8 mouse cellular contexts compared by ENCODE assay signal in the genomic region with DNA sequence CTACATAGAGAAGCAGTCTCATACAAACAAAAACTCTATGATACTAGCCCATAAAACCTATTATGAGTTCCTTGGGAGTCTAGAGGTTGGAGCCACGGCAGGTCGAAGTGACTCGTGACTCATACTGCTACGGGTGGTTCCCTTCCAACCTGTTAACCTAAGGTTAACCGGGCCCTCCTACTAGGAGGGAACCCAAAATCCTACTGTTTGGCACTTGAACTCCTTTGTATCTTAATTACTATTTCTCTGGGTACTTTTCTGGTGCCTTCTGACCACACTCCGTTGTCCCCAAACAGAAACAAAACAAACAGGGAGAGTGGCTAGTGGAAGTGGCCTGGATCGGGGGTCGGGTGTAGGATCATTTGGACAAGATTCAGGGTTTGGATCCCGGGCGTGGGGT. TPM values are rescaled to one million over a fixed set of nuclear protein-coding genes. Genes with fewer than 3 reads are reported as not detected.
DNase-seq lines count a peak whose midpoint lies in the region; ATAC-seq and TF ChIP-seq lines count a peak whose summit lies in the region.

No protein-coding gene starts in this region.

- DNase-seq in heart, adult 8-10 months (ENCODE audit: low spot score) = no peak
- DNase-seq in CH12.LX (ENCODE audit: extremely low read depth) = no peak
- no peak for DNase-seq in forebrain, postnatal 0 days
- no peak for DNase-seq in midbrain, embryonic 10.5 days (ENCODE audit: low spot score)
- DNase-seq in cerebellum, adult 9-11 months = no peak
- no peak for DNase-seq in cerebellum, postnatal 4 days (ENCODE audit: low spot score in 2 of 2)
- no peak for DNase-seq in thymus, postnatal 4 days

- no peak for TF ChIP-seq RAD21 in CH12.LX (IDR thresholded peaks at IDR 0.05; ENCODE audit: low read depth, low read length)

- TF ChIP-seq CTCF in CH12.LX (conservative IDR thresholded peaks at IDR 0.05 in 1 of 2, IDR thresholded peaks at IDR 0.05 in 1 of 2; ENCODE audit: low read depth in 2 of 2, low read length in 2 of 2) = no peak
- no peak for TF ChIP-seq CTCF in forebrain, postnatal 0 days (IDR thresholded peaks at IDR 0.05; ENCODE audit: low read depth)

- in situ Hi-C loops in CH12.LX (cut with MboI; ENCODE audit: low pct_ligation_motif_present, low pct_unique_long_range_greater_than_20kb, low sequenced_read_pairs) = no loop called here

- H3K79me2 ChIP-seq in CH12.LX (replicated peaks; ENCODE audit: control insufficient read depth, extremely low read depth, insufficient read depth, poor library complexity, severe bottlenecking) = peaks cover 16% of the 10 kb centered on the region

- WGBS in heart, embryonic 14.5 days = 40% methylated on average over 10 of the region's 10 CpGs
- 58% methylated on average over 10 of the region's 10 CpGs for WGBS in forebrain, postnatal 0 days
- WGBS in midbrain, embryonic 10.5 days = 60% methylated on average over 10 of the region's 10 CpGs

- H3K36me3 ChIP-seq in heart, embryonic 14.5 days (ENCODE audit: control insufficient read depth, insufficient read depth, low read length) = peaks cover 38% of the 10 kb centered on the region
- H3K36me3 ChIP-seq in CH12.LX (replicated peaks in 1 of 2; ENCODE audit: control insufficient read depth in 1 of 2, insufficient read depth in 1 of 2, low read length in 1 of 2) = peaks cover 36 to 41% of the 10 kb centered on the region in 2 experiments
- peaks cover 30% of the 10 kb centered on the region for H3K36me3 ChIP-seq in forebrain, postnatal 0 days (ENCODE audit: insufficient read depth)
- peaks cover 35% of the 10 kb centered on the region for H3K36me3 ChIP-seq in midbrain, embryonic 10.5 days

- dilution Hi-C loops in CH12.LX (cut with MboI; ENCODE audit: extremely low pct_ligation_motif_present, extremely low pct_unique_long_range_greater_than_20kb, low sequenced_read_pairs) = no loop called here

- TF ChIP-seq POLR2A in CH12.LX (IDR thresholded peaks at IDR 0.05; ENCODE audit: low read depth, low read length) = no peak

- H3K4me1 ChIP-seq in heart, embryonic 14.5 days (ENCODE audit: control insufficient read depth in 2 of 2, insufficient read depth in 2 of 2, low read length in 2 of 2) = peaks cover 13 to 19% of the 10 kb centered on the region in 2 experiments
- H3K4me1 ChIP-seq in CH12.LX (ENCODE audit: control insufficient read depth in 1 of 2, insufficient read depth in 2 of 2) = peaks cover 0 to 17% of the 10 kb centered on the region in 2 experiments; a peak in 2 of 4 replicates
- H3K4me1 ChIP-seq in forebrain, postnatal 0 days (ENCODE audit: insufficient read depth) = peaks cover 16% of the 10 kb centered on the region; the same call in 1 of the 2 replicates
- H3K4me1 ChIP-seq in midbrain, embryonic 10.5 days = peaks cover 28% of the 10 kb centered on the region

- peak overlapping the region; percentile 82 to 91 for H3K4me3 ChIP-seq in heart, embryonic 14.5 days (ENCODE audit: control insufficient read depth in 1 of 2, insufficient read depth in 1 of 2, low read depth in 1 of 2, low read length in 2 of 2)
- peak overlapping the region; percentile 87 to 99 (median 96) for H3K4me3 ChIP-seq in CH12.LX (replicated peaks in 1 of 3; ENCODE audit: low read depth in 2 of 3, low read length in 2 of 3, poor library complexity in 1 of 3)
- H3K4me3 ChIP-seq in forebrain, postnatal 0 days (ENCODE audit: low read depth, low read length) = peak overlapping the region; percentile 96
- peak overlapping the region; percentile 99 for H3K4me3 ChIP-seq in midbrain, embryonic 10.5 days

- no peaks in the 10 kb centered on the region for H3K9me3 ChIP-seq in heart, embryonic 14.5 days (ENCODE audit: control insufficient read depth, low read length)
- H3K9me3 ChIP-seq in CH12.LX (replicated peaks; ENCODE audit: low read length) = no peaks in the 10 kb centered on the region
- no peaks in the 10 kb centered on the region for H3K9me3 ChIP-seq in forebrain, postnatal 0 days (ENCODE audit: low read length)
- H3K9me3 ChIP-seq in midbrain, embryonic 10.5 days (replicated peaks) = no peaks in the 10 kb centered on the region

- no peak overlapping the region for H3K27ac ChIP-seq in heart, embryonic 14.5 days (replicated peaks in 1 of 2; ENCODE audit: control insufficient read depth in 1 of 2, insufficient read depth in 1 of 2, low read depth in 2 of 2, low read length in 2 of 2)
- H3K27ac ChIP-seq in CH12.LX (ENCODE audit: insufficient read depth, low read depth) = no peak overlapping the region
- H3K27ac ChIP-seq in forebrain, postnatal 0 days (ENCODE audit: low read depth, low read length) = peak overlapping the region; percentile 66; the same call in 1 of the 2 replicates
- peak overlapping the region; percentile 87 for H3K27ac ChIP-seq in midbrain, embryonic 10.5 days (replicated peaks)

- no peak for ATAC-seq in heart, embryonic 14.5 days (ENCODE audit: insufficient number of reproducible peaks, insufficient read depth, low FRiP score, low read depth)
- ATAC-seq in forebrain, postnatal 0 days = no peak

- H3K4me2 ChIP-seq in heart, embryonic 14.5 days (ENCODE audit: low read length) = peak overlapping the region; percentile 65
- peak overlapping the region; percentile 87 for H3K4me2 ChIP-seq in CH12.LX (ENCODE audit: insufficient read depth, low read depth, poor library complexity, severe bottlenecking)
- H3K4me2 ChIP-seq in forebrain, postnatal 0 days (ENCODE audit: low read depth) = peak overlapping the region; percentile 91

- peak overlapping the region; percentile 96 for H3K9ac ChIP-seq in heart, embryonic 14.5 days (ENCODE audit: low read length)
- peak overlapping the region; percentile 99 for H3K9ac ChIP-seq in CH12.LX (ENCODE audit: insufficient read depth, low read depth)
- peak overlapping the region; percentile 97 for H3K9ac ChIP-seq in forebrain, postnatal 0 days

- no peaks in the 10 kb centered on the region for H3K27me3 ChIP-seq in heart, embryonic 14.5 days (ENCODE audit: control insufficient read depth, insufficient read depth, low read length)
- peaks cover 5% of the 10 kb centered on the region for H3K27me3 ChIP-seq in CH12.LX (replicated peaks)
- H3K27me3 ChIP-seq in forebrain, postnatal 0 days (ENCODE audit: insufficient read depth, low read length) = no peaks in the 10 kb centered on the region
- H3K27me3 ChIP-seq in midbrain, embryonic 10.5 days (ENCODE audit: low read depth, poor library complexity, severe bottlenecking) = no peaks in the 10 kb centered on the region

- TF ChIP-seq EP300 in CH12.LX (IDR thresholded peaks at IDR 0.05; ENCODE audit: low read length) = no peak

TF ChIP-seq in CH12.LX, 34 proteins besides CTCF, POLR2A, EP300 and RAD21 (continues in another document):
- TF ChIP-seq ZNF384 (IDR thresholded peaks at IDR 0.05; ENCODE audit: low read depth, low read length) (no peak), PAX5 (IDR thresholded peaks at IDR 0.05; ENCODE audit: low read length) (no peak), MAX (IDR thresholded peaks at IDR 0.05; ENCODE audit: low read length) (no peak)

RNA-seq across cellular contexts. Expression of a gene that starts 0.7 kb away (rescaled TPM):
- 71.2 and 77.7 TPM in 2 replicates for polyA plus RNA-seq in heart, embryonic 14.5 days (2014; fragmentation: Nextera tagmentation; extraction: Ambion mirVana)
- total RNA-seq in heart, adult 8-10 months (2022) = 10 to 100 TPM; 61.3 to 68.0 (median 65.5) TPM
- 69.5 and 103 TPM in 2 replicates for total RNA-seq in CH12.LX (2012; rRNA removed)
- total RNA-seq in CH12.LX (2014; rRNA removed) = 80.8 and 83.2 TPM in 2 replicates
- polyA plus RNA-seq in CH12.LX (2012; ENCODE audit: insufficient read length, low read depth) = 67.0 and 67.5 TPM in 2 replicates
- total RNA-seq in forebrain, postnatal 0 days (2014; rRNA removed) = 207 and 211 TPM in 2 replicates
- 247 and 251 TPM in 2 replicates for polyA plus RNA-seq in forebrain, postnatal 0 days (2015; fragmentation: Nextera tagmentation; extraction: Ambion mirVana)
- polyA plus RNA-seq in midbrain, embryonic 10.5 days (2016; fragmentation: Nextera tagmentation; extraction: Ambion mirVana) = 139 and 156 TPM in 2 replicates

RNA-seq across cellular contexts. Expression of a gene that starts 0.8 kb away (rescaled TPM):
- 3.7 TPM in 2 replicates for polyA plus RNA-seq in heart, embryonic 14.5 days (2014; fragmentation: Nextera tagmentation; extraction: Ambion mirVana)
- 10 to 100 TPM; 22.0 to 36.7 (median 27.5) TPM for total RNA-seq in heart, adult 8-10 months (2022)
- total RNA-seq in CH12.LX (2012; rRNA removed) (0.38 and 0.46 TPM in 2 replicates), CH12.LX (2014; rRNA removed) (0.35 and 0.36 TPM in 2 replicates)
- 0.41 and 0.44 TPM in 2 replicates for polyA plus RNA-seq in CH12.LX (2012; ENCODE audit: insufficient read length, low read depth)
- total RNA-seq in forebrain, postnatal 0 days (2014; rRNA removed) = 6.3 and 7.8 TPM in 2 replicates
- polyA plus RNA-seq in forebrain, postnatal 0 days (2015; fragmentation: Nextera tagmentation; extraction: Ambion mirVana) = 7.6 and 8.2 TPM in 2 replicates
- polyA plus RNA-seq in midbrain, embryonic 10.5 days (2016; fragmentation: Nextera tagmentation; extraction: Ambion mirVana) = 6.1 TPM in 2 replicates

RNA-seq across cellular contexts. Expression of a gene that starts 12.8 kb away (rescaled TPM):
- 17.1 and 20.7 TPM in 2 replicates for polyA plus RNA-seq in heart, embryonic 14.5 days (2014; fragmentation: Nextera tagmentation; extraction: Ambion mirVana)
- total RNA-seq in heart, adult 8-10 months (2022) = 10 to 100 TPM; 15.0 to 25.2 (median 20.2) TPM
- total RNA-seq in CH12.LX (2012; rRNA removed) = 33.7 and 35.7 TPM in 2 replicates
- 24.8 and 28.6 TPM in 2 replicates for total RNA-seq in CH12.LX (2014; rRNA removed)
- 33.9 and 38.0 TPM in 2 replicates for polyA plus RNA-seq in CH12.LX (2012; ENCODE audit: insufficient read length, low read depth)
- total RNA-seq in forebrain, postnatal 0 days (2014; rRNA removed) = 71.7 and 93.2 TPM in 2 replicates
- polyA plus RNA-seq in forebrain, postnatal 0 days (2015; fragmentation: Nextera tagmentation; extraction: Ambion mirVana) = 48.7 and 54.3 TPM in 2 replicates
- 41.4 and 42.0 TPM in 2 replicates for polyA plus RNA-seq in midbrain, embryonic 10.5 days (2016; fragmentation: Nextera tagmentation; extraction: Ambion mirVana)

RNA-seq across cellular contexts. Expression of a gene that starts 24.2 kb away (rescaled TPM):
- 1.9 and 2.8 TPM in 2 replicates for polyA plus RNA-seq in heart, embryonic 14.5 days (2014; fragmentation: Nextera tagmentation; extraction: Ambion mirVana)
- 1 to 10 TPM; 4.4 to 7.0 (median 6.0) TPM for total RNA-seq in heart, adult 8-10 months (2022)
- total RNA-seq in CH12.LX (2012; rRNA removed) = 2.1 and 2.3 TPM in 2 replicates
- 0.63 and 0.95 TPM in 2 replicates for total RNA-seq in CH12.LX (2014; rRNA removed)
- polyA plus RNA-seq in CH12.LX (2012; ENCODE audit: insufficient read length, low read depth) = 1.4 and 1.9 TPM in 2 replicates
- 10.2 and 12.2 TPM in 2 replicates for total RNA-seq in forebrain, postnatal 0 days (2014; rRNA removed)
- polyA plus RNA-seq in forebrain, postnatal 0 days (2015; fragmentation: Nextera tagmentation; extraction: Ambion mirVana) = 11.3 and 14.8 TPM in 2 replicates
- 1.3 and 2.4 TPM in 2 replicates for polyA plus RNA-seq in midbrain, embryonic 10.5 days (2016; fragmentation: Nextera tagmentation; extraction: Ambion mirVana)

RNA-seq across cellular contexts. Expression of a gene that starts 25.8 kb away (rescaled TPM):
- 4.0 and 4.2 TPM in 2 replicates for polyA plus RNA-seq in heart, embryonic 14.5 days (2014; fragmentation: Nextera tagmentation; extraction: Ambion mirVana)
- total RNA-seq in heart, adult 8-10 months (2022) = 10 to 100 TPM; 22.6 to 45.5 (median 37.4) TPM
- total RNA-seq in CH12.LX (2012; rRNA removed) (not detected in 2 replicates), CH12.LX (2014; rRNA removed) (not detected in 2 replicates)
- polyA plus RNA-seq in CH12.LX (2012; ENCODE audit: insufficient read length, low read depth) = not detected in 2 replicates
- total RNA-seq in forebrain, postnatal 0 days (2014; rRNA removed) = 0.15 and 0.57 TPM in 2 replicates
- 0.23 and 0.46 TPM in 2 replicates for polyA plus RNA-seq in forebrain, postnatal 0 days (2015; fragmentation: Nextera tagmentation; extraction: Ambion mirVana)
- 4.3 and 5.7 TPM in 2 replicates for polyA plus RNA-seq in midbrain, embryonic 10.5 days (2016; fragmentation: Nextera tagmentation; extraction: Ambion mirVana)

Comparison
In these comparisons a context has a peak if more than half of its experiments do, and no peak if none do; other contexts are left out.
1. H3K27ac ChIP-seq: peak in forebrain, postnatal 0 days (single experiment) and midbrain, embryonic 10.5 days (single experiment); none in heart, embryonic 14.5 days (0 of 2) and CH12.LX (single experiment).
2. Peak in every context shown above with its lines, with median percentiles within 50 percentile points of each other: H3K4me2 ChIP-seq, H3K4me3 ChIP-seq and H3K9ac ChIP-seq.